In genomic region chr2:162340231-162340630, GRCm38 (mm10) we compare ENCODE assay signal across 28 mouse cellular contexts.
DNase-seq lines count a peak whose midpoint lies in the region; ATAC-seq and TF ChIP-seq lines count a peak whose summit lies in the region.
"Had no signal": no experiment of that assay in that cellular context is flagged by ENCODE, and none has a peak within 500 bp of the region (broad histone marks: within the 10 kb centered on the region; RNA-seq: fewer than 3 reads in every experiment).

No protein-coding gene starts in this region.

- no peaks in the 10 kb centered on the region for H3K36me3 ChIP-seq in midbrain, embryonic 10.5 days
- no peaks in the 10 kb centered on the region for H3K36me3 ChIP-seq in midbrain, embryonic 16.5 days (ENCODE audit: control insufficient read depth, insufficient read depth, low read length)
- no peaks in the 10 kb centered on the region for H3K36me3 ChIP-seq in forebrain, embryonic 11.5 days (ENCODE audit: control insufficient read depth, insufficient read depth, low read length)
- H3K36me3 ChIP-seq in forebrain, embryonic 14.5 days (ENCODE audit: control insufficient read depth, insufficient read depth, low read length) = no peaks in the 10 kb centered on the region
- H3K36me3 ChIP-seq in kidney, embryonic 16.5 days (ENCODE audit: insufficient read depth, low read length) = no peaks in the 10 kb centered on the region
- H3K36me3 ChIP-seq: embryonic facial prominence, embryonic 12.5 days; embryonic facial prominence, embryonic 15.5 days; heart, embryonic 12.5 days; heart, embryonic 15.5 days; hindbrain, embryonic 10.5 days; hindbrain, embryonic 13.5 days; intestine, embryonic 15.5 days had no signal

- peak overlapping the region; percentile 52 for H3K27ac ChIP-seq in midbrain, embryonic 10.5 days (replicated peaks)
- no peak overlapping the region for H3K27ac ChIP-seq in midbrain, embryonic 16.5 days (ENCODE audit: low read length)
- H3K27ac ChIP-seq in forebrain, embryonic 11.5 days (ENCODE audit: low read depth, low read length) = no peak overlapping the region
- H3K27ac ChIP-seq in forebrain, embryonic 14.5 days (ENCODE audit: low read depth, low read length) = no peak overlapping the region
- H3K27ac ChIP-seq in kidney, embryonic 16.5 days (ENCODE audit: low read length) = no peak overlapping the region
- H3K27ac ChIP-seq: embryonic facial prominence, embryonic 12.5 days; embryonic facial prominence, embryonic 15.5 days; gastrocnemius, adult 2 months; heart, embryonic 15.5 days; hindbrain, embryonic 10.5 days; hindbrain, embryonic 13.5 days; intestine, embryonic 15.5 days had no signal

- H3K4me3 ChIP-seq in midbrain, embryonic 10.5 days = no peak overlapping the region
- no peak overlapping the region for H3K4me3 ChIP-seq in midbrain, embryonic 16.5 days (ENCODE audit: low read depth, low read length)
- no peak overlapping the region for H3K4me3 ChIP-seq in forebrain, embryonic 11.5 days (ENCODE audit: low read depth, low read length)
- H3K4me3 ChIP-seq in forebrain, embryonic 14.5 days (ENCODE audit: low read depth, low read length) = no peak overlapping the region
- H3K4me3 ChIP-seq in kidney, embryonic 16.5 days (ENCODE audit: low read length) = no peak overlapping the region
- H3K4me3 ChIP-seq: embryonic facial prominence, embryonic 12.5 days; embryonic facial prominence, embryonic 15.5 days; gastrocnemius, adult 2 months; heart, embryonic 12.5 days; heart, embryonic 15.5 days; hindbrain, embryonic 10.5 days; hindbrain, embryonic 13.5 days; intestine, embryonic 15.5 days had no signal

- 90% methylated on average over 1 of the region's 1 CpGs for WGBS in midbrain, embryonic 10.5 days
- WGBS in midbrain, embryonic 16.5 days = 63% methylated on average over 1 of the region's 1 CpGs
- WGBS in forebrain, embryonic 11.5 days = 37% methylated on average over 1 of the region's 1 CpGs
- WGBS in forebrain, embryonic 14.5 days = 16% methylated on average over 1 of the region's 1 CpGs
- 92% methylated on average over 1 of the region's 1 CpGs for WGBS in kidney, embryonic 16.5 days

- TF ChIP-seq POLR2A in brain, embryonic 14.5 days (IDR thresholded peaks at IDR 0.05; ENCODE audit: borderline replicate concordance, extremely low read depth, insufficient read depth, insufficient read length, poor library complexity, severe bottlenecking) = no peak

- no peak overlapping the region for H3K9ac ChIP-seq in midbrain, embryonic 16.5 days (ENCODE audit: low read depth, low read length)
- no peak overlapping the region for H3K9ac ChIP-seq in forebrain, embryonic 11.5 days (ENCODE audit: low read length)
- no peak overlapping the region for H3K9ac ChIP-seq in forebrain, embryonic 14.5 days (ENCODE audit: low read length)
- H3K9ac ChIP-seq in kidney, embryonic 16.5 days (replicated peaks; ENCODE audit: low read length) = no peak overlapping the region
- H3K9ac ChIP-seq: embryonic facial prominence, embryonic 12.5 days; embryonic facial prominence, embryonic 15.5 days; heart, embryonic 12.5 days; heart, embryonic 15.5 days; hindbrain, embryonic 13.5 days; intestine, embryonic 15.5 days had no signal

- H3K4me2 ChIP-seq in midbrain, embryonic 16.5 days (ENCODE audit: low read length) = no peak overlapping the region
- no peak overlapping the region for H3K4me2 ChIP-seq in forebrain, embryonic 11.5 days (ENCODE audit: low read depth, low read length, severe bottlenecking)
- no peak overlapping the region for H3K4me2 ChIP-seq in forebrain, embryonic 14.5 days (ENCODE audit: low read length)
- H3K4me2 ChIP-seq in kidney, embryonic 16.5 days (replicated peaks; ENCODE audit: low read depth, low read length) = no peak overlapping the region
- H3K4me2 ChIP-seq: embryonic facial prominence, embryonic 12.5 days; embryonic facial prominence, embryonic 15.5 days; heart, embryonic 12.5 days; heart, embryonic 15.5 days; hindbrain, embryonic 13.5 days; intestine, embryonic 15.5 days had no signal

- no peaks in the 10 kb centered on the region for H3K9me3 ChIP-seq in midbrain, embryonic 10.5 days (replicated peaks)
- no peaks in the 10 kb centered on the region for H3K9me3 ChIP-seq in midbrain, embryonic 16.5 days (replicated peaks; ENCODE audit: control insufficient read depth, low read length, poor library complexity, severe bottlenecking)
- no peaks in the 10 kb centered on the region for H3K9me3 ChIP-seq in forebrain, embryonic 11.5 days (ENCODE audit: control insufficient read depth, low read length)
- no peaks in the 10 kb centered on the region for H3K9me3 ChIP-seq in forebrain, embryonic 14.5 days (replicated peaks; ENCODE audit: control insufficient read depth, low read length)
- no peaks in the 10 kb centered on the region for H3K9me3 ChIP-seq in kidney, embryonic 16.5 days (ENCODE audit: low read length)
- H3K9me3 ChIP-seq: embryonic facial prominence, embryonic 12.5 days; embryonic facial prominence, embryonic 15.5 days; heart, embryonic 12.5 days; heart, embryonic 15.5 days; hindbrain, embryonic 10.5 days; hindbrain, embryonic 13.5 days; intestine, embryonic 15.5 days had no signal

- H3K4me1 ChIP-seq in midbrain, embryonic 10.5 days = peaks cover 14% of the 10 kb centered on the region
- H3K4me1 ChIP-seq in midbrain, embryonic 16.5 days (ENCODE audit: control insufficient read depth, insufficient read depth, low read length) = no peaks in the 10 kb centered on the region
- 0 out of 2 replicates have a peak, but pooled peaks cover 3% of the 10 kb centered on the region for H3K4me1 ChIP-seq in forebrain, embryonic 11.5 days (replicated peaks; ENCODE audit: control insufficient read depth, insufficient read depth, low read length)
- H3K4me1 ChIP-seq in forebrain, embryonic 14.5 days (ENCODE audit: control insufficient read depth, insufficient read depth, low read length) = peaks cover 3% of the 10 kb centered on the region
- no peaks in the 10 kb centered on the region for H3K4me1 ChIP-seq in kidney, embryonic 16.5 days (ENCODE audit: insufficient read depth, low read length)
- H3K4me1 ChIP-seq: embryonic facial prominence, embryonic 12.5 days; embryonic facial prominence, embryonic 15.5 days; heart, embryonic 12.5 days; heart, embryonic 15.5 days; hindbrain, embryonic 13.5 days; intestine, embryonic 15.5 days had no signal

- H3K27me3 ChIP-seq in midbrain, embryonic 10.5 days (ENCODE audit: low read depth, poor library complexity, severe bottlenecking) = no peaks in the 10 kb centered on the region
- no peaks in the 10 kb centered on the region for H3K27me3 ChIP-seq in midbrain, embryonic 16.5 days (ENCODE audit: control insufficient read depth, insufficient read depth, low read depth, low read length)
- no peaks in the 10 kb centered on the region; the same call in 1 of the 2 replicates for H3K27me3 ChIP-seq in forebrain, embryonic 11.5 days (ENCODE audit: control insufficient read depth, insufficient read depth, low read length)
- H3K27me3 ChIP-seq in forebrain, embryonic 14.5 days (replicated peaks; ENCODE audit: control insufficient read depth, insufficient read depth, low read length) = 0 out of 2 replicates have a peak, but pooled peaks cover 3% of the 10 kb centered on the region
- no peaks in the 10 kb centered on the region for H3K27me3 ChIP-seq in kidney, embryonic 16.5 days (ENCODE audit: insufficient read depth, low read length)
- H3K27me3 ChIP-seq: embryonic facial prominence, embryonic 12.5 days; embryonic facial prominence, embryonic 15.5 days; heart, embryonic 12.5 days; heart, embryonic 15.5 days; hindbrain, embryonic 13.5 days; intestine, embryonic 15.5 days had no signal

- no peak for DNase-seq in midbrain, embryonic 10.5 days (ENCODE audit: low spot score)
- peak; percentile 82 for DNase-seq in brain, embryonic 14.5 days (ENCODE audit: low read depth)
- DNase-seq in forebrain, embryonic 11.5 days (ENCODE audit: low spot score) = peak; percentile 62
- peak; percentile 67 for DNase-seq in forebrain, embryonic 14.5 days (ENCODE audit: low spot score)
- no peak for DNase-seq in kidney, postnatal 14 days
- DNase-seq in heart, adult 11 months = no peak
- DNase-seq: adrenal gland, adult 2 months; adrenal gland, postnatal 14 days; cerebellum, adult 11-12 months; cerebellum, adult 8-10 months; cerebellum, postnatal 10 days; cerebellum, postnatal 36 days; gastrocnemius, adult 2 months; gastrocnemius, postnatal 14 days; heart, adult 18-20 months; heart, postnatal 10 days; heart, postnatal 36 days had no signal

- TF ChIP-seq CTCF in brain, embryonic 14.5 days (IDR thresholded peaks at IDR 0.05; ENCODE audit: borderline replicate concordance, extremely low read depth, insufficient read depth, insufficient read length) = no peak

- ATAC-seq in midbrain, embryonic 16.5 days = no peak
- peak; percentile 90 for ATAC-seq in forebrain, embryonic 11.5 days (replicated peaks; ENCODE audit: low FRiP score)
- peak; percentile 91 for ATAC-seq in forebrain, embryonic 14.5 days
- no peak for ATAC-seq in kidney, embryonic 16.5 days (ENCODE audit: low FRiP score, low TSS enrichment)
- ATAC-seq: CD4-positive, CD25-positive, alpha-beta regulatory T cell, adult 4 months; hindbrain, embryonic 16.5 days; intestine, embryonic 15.5 days had no signal

Comparison
In these comparisons a context has a peak if more than half of its experiments do, and no peak if none do; other contexts are left out.
1. DNase-seq: peak in brain, embryonic 14.5 days (single experiment), forebrain, embryonic 11.5 days (single experiment) and forebrain, embryonic 14.5 days (single experiment); none in midbrain, embryonic 10.5 days (single experiment), kidney, postnatal 14 days (single experiment) and heart, adult 11 months (single experiment).
2. ATAC-seq: peak in forebrain, embryonic 11.5 days (single experiment) and forebrain, embryonic 14.5 days (single experiment); none in midbrain, embryonic 16.5 days (single experiment) and kidney, embryonic 16.5 days (single experiment).